Mouse (Mus musculus) kidney, adult 2 months (tissue): Measurements from ENCODE around the gene Zan.

Experiments used
- CTCF ChIP-seq: fragments of 200-500 bp; conservative IDR thresholded peaks from 2 replicates; pipeline ENCODE4 v1.5.1; 2011; ENCODE audit warnings: low read depth, mild to moderate bottlenecking, control low read depth, low read length, moderate library complexity, mixed read lengths; ENCODE audit not compliant: insufficient read depth, insufficient read length
- POLR2A ChIP-seq: fragments of 200-500 bp; IDR thresholded peaks from one replicate; pipeline ENCODE4 v1.6.1; 2011; ENCODE audit warnings: low read depth, low read length, control low read depth

DNA sequence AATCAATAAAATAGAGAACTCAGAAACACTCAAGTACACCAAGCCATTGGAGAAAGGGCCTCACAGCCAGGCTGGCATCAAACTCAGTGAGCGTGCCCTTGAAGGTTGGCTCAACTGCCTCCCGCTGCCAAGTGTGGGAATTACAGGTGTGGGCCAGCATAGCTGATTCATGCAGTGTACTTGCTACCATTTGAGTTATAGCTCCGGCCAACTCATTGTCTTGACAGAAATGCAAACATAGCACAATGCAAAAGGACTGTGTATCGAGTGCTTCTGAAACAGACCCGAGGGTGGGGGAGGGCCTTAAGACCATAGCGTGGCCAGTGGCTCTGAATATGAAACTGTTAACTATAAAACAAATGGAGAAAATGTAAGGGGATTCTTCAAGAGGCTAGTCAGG, 27.2 kb upstream of the Zan start:
- TF ChIP-seq CTCF (peak; percentile 28; the same call in 1 of the 2 replicates), POLR2A (no peak)
